Mouse (Mus musculus) forebrain, postnatal 0 days (tissue): Measurements from ENCODE around the gene Acot7. TPM values are rescaled to one million over a fixed set of nuclear protein-coding genes. Genes with fewer than 3 reads are reported as not detected.

Source experiments
- ATAC-seq: fragments of 200-750 bp; cut with Nextera tagmentation; 2 replicates; pipeline ENCODE4 v1.8.0; 2017; ENCODE audit warnings: mild to moderate bottlenecking, moderate library complexity
- DNase-seq: peaks from one replicate; pipeline ENCODE4 v3.0.0-alpha.2; 2015
- H3K27ac ChIP-seq: fragments of 300-500 bp; sonication (generic); 2 replicates; pipeline ENCODE4 v1.5.1; 2014; ENCODE audit warnings: low read depth, mild to moderate bottlenecking, antibody characterized with exemption, low read length, moderate library complexity, mixed read lengths
- H3K27me3 ChIP-seq: fragments of 300-500 bp; sonication (generic); 2 replicates; pipeline ENCODE4 v1.6.1; 2014; ENCODE audit warnings: mild to moderate bottlenecking, low read length, mixed read lengths; ENCODE audit not compliant: insufficient read depth
- H3K36me3 ChIP-seq: fragments of 300-500 bp; sonication (generic); 2 replicates; pipeline ENCODE4 v1.6.1; 2014; ENCODE audit warnings: mild to moderate bottlenecking, moderate library complexity; ENCODE audit not compliant: insufficient read depth
- H3K4me1 ChIP-seq: fragments of 300-500 bp; sonication (generic); 2 replicates; pipeline ENCODE4 v1.6.1; 2014; ENCODE audit warnings: antibody characterized with exemption; ENCODE audit not compliant: insufficient read depth
- H3K4me2 ChIP-seq: fragments of 300-500 bp; sonication (generic); 2 replicates; pipeline ENCODE4 v1.6.1; 2014; ENCODE audit warnings: low read depth, mild to moderate bottlenecking, moderate library complexity
- H3K4me3 ChIP-seq: fragments of 300-500 bp; sonication (generic); 2 replicates; pipeline ENCODE4 v1.5.1; 2014; ENCODE audit warnings: low read depth, low read length, mixed read lengths
- H3K9ac ChIP-seq: fragments of 300-500 bp; sonication (generic); 2 replicates; pipeline ENCODE4 v1.6.1; 2014; ENCODE audit warnings: mild to moderate bottlenecking
- H3K9me3 ChIP-seq: fragments of 300-500 bp; sonication (generic); 2 replicates; pipeline ENCODE4 v1.6.1; 2016; ENCODE audit warnings: low read length
- CTCF ChIP-seq: sonication (generic); IDR thresholded peaks from 2 replicates; pipeline ENCODE4 v1.5.1; 2016; ENCODE audit warnings: antibody characterized with exemption, control low read depth, low read depth
- WGBS: fragments of 180-500 bp; shearing (Covaris S2); extraction: QIAGEN DNeasy Blood & Tissue Kit; methylation state at CpG from one replicate; pipeline ENCODE4 v1.1.7; 2014; 5-methylcytosine and 5-hydroxymethylcytosine counted together
- polyA plus RNA-seq: library from polyadenylated mRNA; unstranded; fragments of >200 nt; fragmentation: Nextera tagmentation; extraction: Ambion mirVana; gene quantifications from 2 replicates; pipeline ENCODE4 v1.2.1, GENCODE M21; 2015
- total RNA-seq: library from RNA; depleted of rRNA; stranded (reverse); fragments of >200 nt; gene quantifications from 2 replicates; pipeline ENCODE4 v1.2.3, GENCODE M21; 2014

The Acot7 gene
- total and polyA plus RNA-seq, 2 experiments from 2014 or later = 193 to 466 TPM

GRCm38 (mm10) chr4:152151966-152152544, 25.9 kb upstream of the Acot7 start, which contains the start of gene Espn:
Gene Espn (minus strand): TSS chr4:152152371.
- no peaks in the 10 kb centered on the region for H3K4me1 ChIP-seq
- peaks cover 48% of the 10 kb centered on the region for H3K27me3 ChIP-seq
- H3K9ac ChIP-seq = no peak within 1 kb of the TSS
- no peak for TF ChIP-seq CTCF
- DNase-seq (no peak), ATAC-seq (peak; percentile 65)
- H3K4me2 ChIP-seq = peak within 1 kb of the TSS; percentile 27
- no peak within 1 kb of the TSS for H3K27ac ChIP-seq
- H3K36me3 ChIP-seq = no peaks in the 10 kb centered on the region
- no peaks in the 10 kb centered on the region for H3K9me3 ChIP-seq
- 5% methylated on average over 55 of the region's 57 CpGs for WGBS
- peak within 1 kb of the TSS; percentile 18 for H3K4me3 ChIP-seq

- peak; percentile 84 for TF ChIP-seq CTCF
- DNase-seq (peak; percentile 85), ATAC-seq (peak; percentile 70)
- Histone ChIP-seq H3K27ac (no peak overlapping the region), H3K36me3 (no peaks in the 10 kb centered on the region), H3K4me1 (no peaks in the 10 kb centered on the region), H3K4me2 (peak overlapping the region; percentile 29), H3K4me3 (peak overlapping the region; percentile 16; the same call in 1 of the 2 replicates), H3K27me3 (peaks cover 66% of the 10 kb centered on the region), H3K9ac (0 out of 2 replicates have a peak overlapping the region, but pooled peaks have one; percentile 22), H3K9me3 (no peaks in the 10 kb centered on the region)
- WGBS = 2% methylated on average over 23 of the region's 23 CpGs
Measured at GRCm38 (mm10) chr4:152153771-152154177, 24.2 kb upstream of the Acot7 start.

GRCm38 (mm10) chr4:152155019-152155418, 22.9 kb upstream of the Acot7 start:
- Histone ChIP-seq H3K27ac (no peak overlapping the region), H3K9me3 (no peaks in the 10 kb centered on the region), H3K4me1 (peaks cover 4% of the 10 kb centered on the region; the same call in 1 of the 2 replicates), H3K36me3 (no peaks in the 10 kb centered on the region), H3K27me3 (peaks cover 74% of the 10 kb centered on the region), H3K4me3 (no peak overlapping the region), H3K4me2 (no peak overlapping the region), H3K9ac (no peak overlapping the region)
- ATAC-seq (no peak), DNase-seq (no peak)
- 74% methylated on average over 4 of the region's 4 CpGs for WGBS
- TF ChIP-seq CTCF = peak; percentile 29; the same call in 1 of the 2 replicates

GRCm38 (mm10) chr4:152157779-152158584, 20.0 kb upstream of the Acot7 start:
- Histone ChIP-seq H3K4me2 (no peak overlapping the region), H3K4me1 (peaks cover 4% of the 10 kb centered on the region; the same call in 1 of the 2 replicates), H3K36me3 (no peaks in the 10 kb centered on the region), H3K9me3 (no peaks in the 10 kb centered on the region), H3K4me3 (no peak overlapping the region), H3K27ac (no peak overlapping the region), H3K27me3 (peaks cover 65% of the 10 kb centered on the region), H3K9ac (no peak overlapping the region)
- ATAC-seq = no peak
- TF ChIP-seq CTCF = peak; percentile 72
- peak; percentile 65 for DNase-seq
- 13% methylated on average over 21 of the region's 21 CpGs for WGBS

- H3K27me3 ChIP-seq = peaks cover 57% of the 10 kb centered on the region
- no peaks in the 10 kb centered on the region for H3K9me3 ChIP-seq
- H3K9ac ChIP-seq = no peak within 1 kb of the TSS
- peak within 1 kb of the TSS; percentile 9 for H3K4me3 ChIP-seq
- no peak for ATAC-seq
- H3K36me3 ChIP-seq = no peaks in the 10 kb centered on the region
- no peak for TF ChIP-seq CTCF
- H3K4me2 ChIP-seq = peak within 1 kb of the TSS; percentile 27; the same call in 1 of the 2 replicates
- no peak within 1 kb of the TSS for H3K27ac ChIP-seq
- peaks cover 4% of the 10 kb centered on the region; the same call in 1 of the 2 replicates for H3K4me1 ChIP-seq
- no peak for DNase-seq
- 6% methylated on average over 35 of the region's 35 CpGs for WGBS
Measured at GRCm38 (mm10) chr4:152158585-152159284, 19.2 kb upstream of the Acot7 start, which contains the start of gene Hes2. Gene Hes2 (plus strand): TSS chr4:152158867.

GRCm38 (mm10) chr4:152159285-152159678, 18.7 kb upstream of the Acot7 start:
- peak overlapping the region; percentile 27; the same call in 1 of the 2 replicates for H3K4me2 ChIP-seq
- no peaks in the 10 kb centered on the region for H3K36me3 ChIP-seq
- ATAC-seq (no peak), DNase-seq (no peak)
- peak overlapping the region; percentile 9 for H3K4me3 ChIP-seq
- H3K9ac ChIP-seq = no peak overlapping the region
- H3K9me3 ChIP-seq = no peaks in the 10 kb centered on the region
- no peak overlapping the region for H3K27ac ChIP-seq
- TF ChIP-seq CTCF = no peak
- peaks cover 52% of the 10 kb centered on the region for H3K27me3 ChIP-seq
- 4% methylated on average over 19 of the region's 19 CpGs for WGBS
- peaks cover 4% of the 10 kb centered on the region; the same call in 1 of the 2 replicates for H3K4me1 ChIP-seq
